Mouse (Mus musculus): Measurements from ENCODE around the gene Mpi. TPM values are rescaled to one million over a fixed set of nuclear protein-coding genes. Genes with fewer than 3 reads are reported as not detected.

Gene Mpi
- polyA plus RNA-seq, 1 experiment from 2014 or later, result 25.8 TPM

GRCm38 (mm10) chr9:57558625-57559024 lies 6.1 kb upstream of the Mpi start:
- Histone ChIP-seq H3K27me3 (replicated peaks; ENCODE audit: control insufficient read depth, insufficient read depth, low read length) (no peaks in the 10 kb centered on the region), H3K4me1 (replicated peaks; ENCODE audit: control insufficient read depth, insufficient read depth, low read length) (peaks cover 16% of the 10 kb centered on the region), H3K9ac (ENCODE audit: low read depth, low read length) (no peak overlapping the region), H3K9me3 (ENCODE audit: control insufficient read depth, low read length) (no peaks in the 10 kb centered on the region), H3K27ac (ENCODE audit: low read depth, low read length) (no peak overlapping the region), H3K4me3 (ENCODE audit: low read depth, low read length) (no peak overlapping the region), H3K36me3 (ENCODE audit: control insufficient read depth, insufficient read depth, low read length) (no peaks in the 10 kb centered on the region), H3K4me2 (no peak overlapping the region)
- no peak for DNase-seq (ENCODE audit: low spot score)
- 77% methylated on average over 4 of the region's 4 CpGs for WGBS
- no peak for ATAC-seq (replicated peaks; ENCODE audit: low FRiP score)

GRCm38 (mm10) chr9:57557215-57557614 lies 4.7 kb upstream of the Mpi start:
- Histone ChIP-seq H3K9ac (ENCODE audit: low read depth, low read length) (no peak overlapping the region), H3K4me1 (replicated peaks; ENCODE audit: control insufficient read depth, insufficient read depth, low read length) (peaks cover 10% of the 10 kb centered on the region), H3K27ac (ENCODE audit: low read depth, low read length) (no peak overlapping the region), H3K36me3 (ENCODE audit: control insufficient read depth, insufficient read depth, low read length) (no peaks in the 10 kb centered on the region), H3K27me3 (replicated peaks; ENCODE audit: control insufficient read depth, insufficient read depth, low read length) (no peaks in the 10 kb centered on the region), H3K4me3 (ENCODE audit: low read depth, low read length) (no peak overlapping the region), H3K9me3 (ENCODE audit: control insufficient read depth, low read length) (no peaks in the 10 kb centered on the region), H3K4me2 (no peak overlapping the region)
- DNase-seq (ENCODE audit: low spot score) (no peak), ATAC-seq (replicated peaks; ENCODE audit: low FRiP score) (no peak)
- WGBS, result 71% methylated on average over 3 of the region's 3 CpGs

- Histone ChIP-seq H3K4me1 (replicated peaks; ENCODE audit: control insufficient read depth, insufficient read depth, low read length) (peaks cover 10% of the 10 kb centered on the region; the same call in 1 of the 2 replicates), H3K27ac (ENCODE audit: low read depth, low read length) (no peak overlapping the region), H3K4me2 (no peak overlapping the region), H3K27me3 (replicated peaks; ENCODE audit: control insufficient read depth, insufficient read depth, low read length) (no peaks in the 10 kb centered on the region), H3K9me3 (ENCODE audit: control insufficient read depth, low read length) (no peaks in the 10 kb centered on the region), H3K4me3 (ENCODE audit: low read depth, low read length) (no peak overlapping the region), H3K9ac (ENCODE audit: low read depth, low read length) (no peak overlapping the region), H3K36me3 (ENCODE audit: control insufficient read depth, insufficient read depth, low read length) (0 out of 2 replicates have a peak, but pooled peaks cover 4% of the 10 kb centered on the region)
- 62% methylated on average over 3 of the region's 3 CpGs for WGBS
- DNase-seq (ENCODE audit: low spot score), result no peak
- no peak for ATAC-seq (replicated peaks; ENCODE audit: low FRiP score)
Observed at GRCm38 (mm10) chr9:57554753-57555152, 2.2 kb upstream of the Mpi start.

- Histone ChIP-seq H3K36me3 (ENCODE audit: control insufficient read depth, insufficient read depth, low read length) (peaks cover 8% of the 10 kb centered on the region), H3K9ac (ENCODE audit: low read depth, low read length) (no peak overlapping the region), H3K4me2 (peak overlapping the region; percentile 0; the same call in 1 of the 2 replicates), H3K27me3 (replicated peaks; ENCODE audit: control insufficient read depth, insufficient read depth, low read length) (no peaks in the 10 kb centered on the region), H3K4me1 (replicated peaks; ENCODE audit: control insufficient read depth, insufficient read depth, low read length) (peaks cover 10% of the 10 kb centered on the region; the same call in 1 of the 2 replicates), H3K9me3 (ENCODE audit: control insufficient read depth, low read length) (no peaks in the 10 kb centered on the region), H3K27ac (ENCODE audit: low read depth, low read length) (no peak overlapping the region), H3K4me3 (ENCODE audit: low read depth, low read length) (no peak overlapping the region)
- DNase-seq (ENCODE audit: low spot score) (no peak), ATAC-seq (replicated peaks; ENCODE audit: low FRiP score) (no peak)
- 68% methylated on average over 11 of the region's 11 CpGs for WGBS
Observed at GRCm38 (mm10) chr9:57553119-57553518, 556 bp upstream of the Mpi start.

- Histone ChIP-seq H3K27ac (ENCODE audit: low read depth, low read length) (no peak overlapping the region), H3K36me3 (ENCODE audit: control insufficient read depth, insufficient read depth, low read length) (peaks cover 19% of the 10 kb centered on the region), H3K9ac (ENCODE audit: low read depth, low read length) (no peak overlapping the region), H3K27me3 (replicated peaks; ENCODE audit: control insufficient read depth, insufficient read depth, low read length) (no peaks in the 10 kb centered on the region), H3K4me1 (replicated peaks; ENCODE audit: control insufficient read depth, insufficient read depth, low read length) (peaks cover 20% of the 10 kb centered on the region; the same call in 1 of the 2 replicates), H3K4me3 (ENCODE audit: low read depth, low read length) (no peak overlapping the region), H3K4me2 (no peak overlapping the region), H3K9me3 (ENCODE audit: control insufficient read depth, low read length) (no peaks in the 10 kb centered on the region)
- no peak for ATAC-seq (replicated peaks; ENCODE audit: low FRiP score)
- DNase-seq (ENCODE audit: low spot score), result no peak
- 78% methylated on average over 11 of the region's 11 CpGs for WGBS
Observed at GRCm38 (mm10) chr9:57550126-57550862, 2.3 kb downstream of the Mpi start.

- H3K27ac ChIP-seq (ENCODE audit: low read depth, low read length), result no peak overlapping the region
- peaks cover 29% of the 10 kb centered on the region for H3K36me3 ChIP-seq (ENCODE audit: control insufficient read depth, insufficient read depth, low read length)
- ATAC-seq (replicated peaks; ENCODE audit: low FRiP score) (no peak), DNase-seq (ENCODE audit: low spot score) (no peak)
- no peak overlapping the region for H3K9ac ChIP-seq (ENCODE audit: low read depth, low read length)
- no peak overlapping the region for H3K4me2 ChIP-seq
- peaks cover 20% of the 10 kb centered on the region; the same call in 1 of the 2 replicates for H3K4me1 ChIP-seq (replicated peaks; ENCODE audit: control insufficient read depth, insufficient read depth, low read length)
- H3K4me3 ChIP-seq (ENCODE audit: low read depth, low read length), result no peak overlapping the region
- WGBS, result 91% methylated on average over 4 of the region's 4 CpGs
- no peaks in the 10 kb centered on the region for H3K27me3 ChIP-seq (replicated peaks; ENCODE audit: control insufficient read depth, insufficient read depth, low read length)
- H3K9me3 ChIP-seq (ENCODE audit: control insufficient read depth, low read length), result no peaks in the 10 kb centered on the region
Observed at GRCm38 (mm10) chr9:57549186-57549585, 3.4 kb downstream of the Mpi start.

- DNase-seq (ENCODE audit: low spot score) (no peak), ATAC-seq (replicated peaks; ENCODE audit: low FRiP score) (no peak)
- WGBS, result 86% methylated on average over 11 of the region's 11 CpGs
- no peak overlapping the region for H3K4me3 ChIP-seq (ENCODE audit: low read depth, low read length)
- H3K4me1 ChIP-seq (replicated peaks; ENCODE audit: control insufficient read depth, insufficient read depth, low read length), result peaks cover 20% of the 10 kb centered on the region; the same call in 1 of the 2 replicates
- no peaks in the 10 kb centered on the region for H3K9me3 ChIP-seq (ENCODE audit: control insufficient read depth, low read length)
- no peak overlapping the region for H3K4me2 ChIP-seq
- no peak overlapping the region for H3K27ac ChIP-seq (ENCODE audit: low read depth, low read length)
- no peaks in the 10 kb centered on the region for H3K27me3 ChIP-seq (replicated peaks; ENCODE audit: control insufficient read depth, insufficient read depth, low read length)
- H3K9ac ChIP-seq (ENCODE audit: low read depth, low read length), result no peak overlapping the region
- peaks cover 36% of the 10 kb centered on the region for H3K36me3 ChIP-seq (ENCODE audit: control insufficient read depth, insufficient read depth, low read length)
Observed at GRCm38 (mm10) chr9:57547869-57548268, 4.7 kb downstream of the Mpi start.

- H3K4me2 ChIP-seq, result no peak overlapping the region
- peaks cover 42% of the 10 kb centered on the region for H3K36me3 ChIP-seq (ENCODE audit: control insufficient read depth, insufficient read depth, low read length)
- H3K4me3 ChIP-seq (ENCODE audit: low read depth, low read length), result no peak overlapping the region
- H3K4me1 ChIP-seq (replicated peaks; ENCODE audit: control insufficient read depth, insufficient read depth, low read length), result peaks cover 20% of the 10 kb centered on the region; the same call in 1 of the 2 replicates
- no peak overlapping the region for H3K27ac ChIP-seq (ENCODE audit: low read depth, low read length)
- peak; percentile 65 for ATAC-seq (replicated peaks; ENCODE audit: low FRiP score)
- no peaks in the 10 kb centered on the region for H3K27me3 ChIP-seq (replicated peaks; ENCODE audit: control insufficient read depth, insufficient read depth, low read length)
- no peak for DNase-seq (ENCODE audit: low spot score)
- 43% methylated on average over 5 of the region's 5 CpGs for WGBS
- peak overlapping the region; percentile 20; the same call in 1 of the 2 replicates for H3K9ac ChIP-seq (ENCODE audit: low read depth, low read length)
- H3K9me3 ChIP-seq (ENCODE audit: control insufficient read depth, low read length), result no peaks in the 10 kb centered on the region
Observed at GRCm38 (mm10) chr9:57547287-57547686, 5.3 kb downstream of the Mpi start.

GRCm38 (mm10) chr9:57543951-57544350 lies 8.6 kb downstream of the Mpi start:
- H3K27me3 ChIP-seq (replicated peaks; ENCODE audit: control insufficient read depth, insufficient read depth, low read length), result no peaks in the 10 kb centered on the region
- H3K4me1 ChIP-seq (replicated peaks; ENCODE audit: control insufficient read depth, insufficient read depth, low read length), result peaks cover 14% of the 10 kb centered on the region
- H3K9me3 ChIP-seq (ENCODE audit: control insufficient read depth, low read length), result no peaks in the 10 kb centered on the region
- no peak overlapping the region for H3K27ac ChIP-seq (ENCODE audit: low read depth, low read length)
- 82% methylated on average over 3 of the region's 3 CpGs for WGBS
- ATAC-seq (replicated peaks; ENCODE audit: low FRiP score), result no peak
- no peak overlapping the region for H3K4me3 ChIP-seq (ENCODE audit: low read depth, low read length)
- H3K36me3 ChIP-seq (ENCODE audit: control insufficient read depth, insufficient read depth, low read length), result peaks cover 55% of the 10 kb centered on the region
- no peak for DNase-seq (ENCODE audit: low spot score)
- no peak overlapping the region for H3K4me2 ChIP-seq
- H3K9ac ChIP-seq (ENCODE audit: low read depth, low read length), result no peak overlapping the region
